Mouse (Mus musculus): Measurements from ENCODE around the gene Uox. TPM values are rescaled to one million over a fixed set of nuclear protein-coding genes. Genes with fewer than 3 reads are reported as not detected.

Gene Uox
- total RNA-seq, 1 experiment from 2014 or later: 109 TPM

DNA sequence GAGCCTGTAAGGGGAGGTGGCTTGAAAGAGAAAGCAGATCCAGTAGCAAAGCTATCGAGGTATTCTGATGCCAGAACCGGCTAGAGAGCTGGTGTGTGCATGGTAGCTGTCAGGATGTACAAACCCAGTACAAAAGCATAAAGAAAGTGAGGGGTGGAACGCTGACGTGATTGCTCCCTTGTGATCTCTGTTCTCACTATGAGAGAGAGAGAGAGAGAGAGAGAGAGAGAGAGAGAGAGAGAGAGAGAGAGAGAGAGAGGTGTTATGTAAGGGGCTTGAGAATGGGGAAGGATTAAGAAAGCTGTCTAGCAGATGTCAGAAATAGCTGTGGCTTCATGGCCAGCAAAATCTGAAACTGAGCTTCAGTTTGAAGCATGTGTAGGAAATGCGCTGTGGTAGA is 13.7 kb downstream of the Uox start:
- no peak for DNase-seq

GRCm38 (mm10) chr3:146586616-146587015 is 16.4 kb downstream of the Uox start:
- no peak for DNase-seq

DNA sequence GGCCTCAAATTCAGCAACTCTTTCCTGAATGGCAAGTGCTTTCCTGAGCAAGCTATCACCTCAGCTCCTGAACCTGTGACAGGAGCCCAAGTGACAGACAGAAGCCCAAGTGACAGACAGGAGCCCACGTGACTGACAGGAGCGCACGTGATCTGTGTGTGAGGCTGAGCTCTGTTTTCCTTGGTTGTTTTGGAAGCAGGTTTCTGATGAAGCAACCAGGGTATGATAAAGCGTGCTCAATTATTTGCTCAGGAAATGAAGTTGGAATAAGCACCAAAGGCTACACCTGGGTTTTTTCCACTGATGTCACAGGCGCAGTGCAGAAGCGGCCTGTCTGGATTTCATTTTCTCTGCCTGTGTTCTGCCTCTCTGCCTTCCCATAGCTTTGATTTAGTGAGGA is 19.3 kb downstream of the Uox start:
- DNase-seq: no peak

DNA sequence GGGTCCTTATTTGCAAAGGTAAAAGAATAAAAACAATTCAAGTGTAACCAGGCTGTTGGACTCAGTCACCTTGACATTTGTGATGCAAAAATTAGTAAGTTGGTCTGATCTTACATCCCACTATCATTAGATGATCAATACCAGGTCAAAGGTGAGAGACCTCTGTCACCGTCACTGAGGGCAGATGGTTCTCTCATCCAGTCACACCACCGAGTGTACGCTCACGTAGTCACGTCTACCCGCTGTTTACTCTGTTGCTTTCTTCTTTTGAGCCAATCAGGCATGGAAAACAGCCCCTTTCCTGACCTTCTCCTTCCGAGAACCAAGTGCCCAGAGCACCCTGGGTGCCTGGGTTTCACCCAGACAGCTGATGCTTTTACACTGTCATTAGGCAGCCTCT is 20.9 kb downstream of the Uox start:
- no peak for DNase-seq

- DNase-seq: no peak
Measured at GRCm38 (mm10) chr3:146591601-146592000, 21.4 kb downstream of the Uox start.

- no peak for DNase-seq
Measured at GRCm38 (mm10) chr3:146595440-146595839, 25.2 kb downstream of the Uox start.

DNA sequence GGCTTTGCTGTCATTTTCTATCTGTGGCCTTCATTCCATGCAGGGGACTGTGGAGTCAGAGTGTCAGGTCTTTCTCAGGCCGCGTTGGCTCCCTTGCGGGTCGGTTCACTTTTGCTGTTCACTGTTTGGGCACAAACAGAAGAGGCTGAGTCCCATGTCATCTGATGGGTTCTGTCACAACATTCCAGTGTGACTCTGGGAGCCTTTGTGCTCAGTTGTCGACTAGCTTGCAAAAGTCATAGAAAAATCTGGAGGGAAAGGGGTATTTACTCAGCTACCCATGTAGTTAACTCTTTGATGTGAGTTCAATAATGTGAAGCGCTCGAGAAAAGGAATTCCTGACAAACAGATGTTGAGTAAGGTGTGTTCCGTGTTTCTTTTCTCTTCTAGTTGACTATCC is 26.2 kb downstream of the Uox start:
- no peak for DNase-seq

DNA sequence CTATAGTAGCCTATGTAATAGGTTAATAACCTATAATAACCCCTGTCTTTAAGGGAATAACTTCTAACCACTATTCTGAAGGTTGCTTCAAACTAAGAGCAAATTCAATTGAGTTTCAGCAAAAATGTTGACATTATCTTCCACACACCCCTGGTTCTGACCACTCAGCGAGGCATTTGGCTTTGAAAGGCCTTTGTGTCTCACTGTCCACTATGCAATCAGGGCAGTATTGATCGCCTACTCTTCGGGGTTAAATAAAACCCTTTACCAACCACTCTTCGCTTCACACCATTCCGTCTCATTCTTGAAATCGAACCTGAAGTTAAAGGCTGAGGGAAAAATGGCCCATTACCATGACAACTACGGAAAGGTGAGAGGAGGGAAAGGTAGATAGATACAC is 26.6 kb downstream of the Uox start:
- no peak for DNase-seq

GRCm38 (mm10) chr3:146598411-146598810 is 28.2 kb downstream of the Uox start:
- DNase-seq: no peak

- no peak for DNase-seq
Measured at GRCm38 (mm10) chr3:146599198-146599900, 29.1 kb downstream of the Uox start.

DNA sequence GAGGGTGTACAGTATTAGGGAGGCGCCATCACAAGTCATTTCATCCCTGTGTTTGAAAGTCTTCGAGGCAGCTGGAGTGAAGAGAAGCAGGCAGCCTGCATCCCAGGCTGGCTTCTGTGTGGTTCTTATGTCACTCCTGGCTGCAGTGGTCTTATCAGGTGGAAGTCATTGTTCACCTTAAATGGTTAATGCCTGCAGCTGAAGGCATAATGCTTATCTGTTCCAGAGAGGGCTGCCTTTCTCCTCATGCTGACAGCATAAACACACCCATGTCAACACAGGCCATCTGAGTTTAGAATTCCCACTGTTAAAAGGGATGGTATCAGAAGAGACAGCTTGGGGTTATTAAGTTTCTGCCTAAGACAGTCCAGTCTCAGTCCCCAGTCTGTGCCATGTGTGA is 31.0 kb downstream of the Uox start:
- no peak for DNase-seq

DNA sequence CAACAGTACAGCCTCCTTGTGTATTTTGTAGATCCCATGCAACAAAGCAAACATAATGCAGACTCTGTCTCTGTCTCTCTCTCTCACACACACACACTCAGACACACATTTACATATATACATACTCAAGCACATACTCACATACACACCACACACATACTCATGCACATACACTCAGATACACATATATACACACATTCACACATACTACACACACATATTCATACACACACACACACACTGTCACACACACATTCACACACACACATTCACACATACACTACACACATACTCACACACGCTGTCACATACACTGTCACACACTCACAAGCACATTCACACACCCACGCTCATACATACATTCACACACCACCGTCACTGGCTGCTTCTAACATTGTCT is 32.3 kb downstream of the Uox start:
- DNase-seq: no peak

DNA sequence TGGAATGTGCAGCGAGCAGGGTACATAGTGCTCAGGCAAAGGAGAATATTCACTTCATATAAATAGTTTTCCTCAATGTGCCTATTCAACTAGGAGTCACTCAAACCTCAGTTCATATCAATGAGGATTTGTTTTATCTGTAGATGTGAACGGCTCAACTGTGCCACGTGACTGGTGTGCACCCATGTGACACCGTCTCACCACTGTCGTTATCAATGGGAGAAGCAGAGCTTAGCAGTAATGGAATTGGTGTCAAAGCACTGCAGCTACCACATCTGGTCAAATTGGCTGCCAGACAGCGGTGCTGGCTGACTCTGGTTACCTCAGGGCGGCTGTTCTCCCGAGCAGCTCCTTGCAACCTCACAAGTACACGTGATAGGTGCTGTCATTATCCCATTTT is 34.4 kb downstream of the Uox start:
- DNase-seq: no peak

DNA sequence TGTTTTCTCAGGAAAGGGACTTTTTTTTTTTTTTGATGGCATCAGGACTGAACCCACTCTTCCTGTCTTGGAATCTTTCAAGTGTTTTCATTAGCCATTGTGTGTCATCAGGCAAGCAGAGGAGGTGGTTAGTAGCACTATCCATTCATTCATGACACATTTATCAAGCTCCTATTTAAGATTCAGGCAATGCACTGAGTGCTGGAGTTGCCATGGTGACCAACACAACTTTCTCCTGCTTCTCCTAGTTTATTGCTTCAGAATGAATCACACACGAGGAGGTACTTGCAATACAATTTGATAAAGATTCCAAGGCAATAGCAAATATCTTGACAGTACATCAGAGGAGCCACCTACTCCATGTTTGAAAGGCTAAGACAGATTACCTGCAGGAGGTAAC is 37.1 kb downstream of the Uox start:
- peak; percentile 21 for DNase-seq

GRCm38 (mm10) chr3:146610322-146610721 is 40.1 kb downstream of the Uox start:
- DNase-seq: no peak

DNA sequence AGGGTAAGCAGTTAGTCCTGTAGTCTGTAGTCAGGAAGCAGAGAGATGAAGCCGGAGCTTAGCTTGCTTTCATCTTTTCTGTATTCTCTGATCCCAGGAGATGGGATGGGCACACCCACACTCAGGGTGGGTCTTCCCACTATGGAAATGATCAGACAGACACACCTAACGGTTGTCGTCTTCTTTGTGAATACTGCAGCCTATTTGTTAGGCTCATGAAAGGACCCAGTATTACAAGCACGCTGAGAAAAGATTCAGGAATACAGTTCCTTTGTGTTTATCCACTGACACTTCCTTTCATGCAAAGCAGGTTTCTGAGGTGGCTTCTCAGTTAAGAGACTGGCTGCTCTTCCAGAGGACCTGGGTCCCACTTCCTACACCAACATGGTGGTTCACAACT is 41.0 kb downstream of the Uox start:
- DNase-seq: no peak

DNA sequence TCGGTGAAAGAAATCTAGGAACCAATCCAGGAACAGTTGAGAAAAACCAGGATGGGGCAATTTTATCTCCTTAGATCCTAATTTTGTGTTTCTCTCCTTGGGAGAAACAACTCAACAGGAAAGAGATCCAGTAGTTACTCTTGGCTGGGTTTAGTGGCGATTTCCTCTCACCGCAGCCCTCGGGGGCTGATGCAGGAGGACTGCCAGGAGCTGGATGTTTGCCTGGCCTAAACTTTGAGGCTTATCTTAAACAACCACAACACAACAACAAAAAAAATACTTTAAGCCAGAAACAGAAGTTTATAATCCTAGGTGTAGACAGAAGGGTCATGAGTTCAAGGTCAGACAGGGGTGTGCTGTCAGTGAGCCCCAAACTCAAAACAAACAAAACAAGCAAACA is 41.6 kb downstream of the Uox start:
- DNase-seq: no peak

DNA sequence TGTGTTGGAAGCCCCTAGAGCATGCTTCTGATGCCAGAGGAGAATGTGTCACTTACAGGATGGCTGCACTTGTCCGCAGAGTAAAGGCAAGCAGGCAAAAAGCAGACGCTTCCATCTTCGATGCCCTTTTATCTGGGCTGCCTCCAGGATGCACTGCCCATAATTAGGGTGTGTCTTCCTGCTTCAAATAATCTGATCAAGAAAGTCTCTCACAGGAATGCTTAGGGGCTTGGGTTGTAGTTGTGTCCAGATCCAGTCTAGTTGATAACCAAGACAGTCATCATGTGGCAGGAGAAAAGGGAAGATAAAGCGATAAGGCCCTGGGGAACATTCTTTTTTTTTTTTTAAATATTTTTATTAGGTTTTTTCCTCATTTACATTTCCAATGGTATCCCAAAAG is 45.3 kb downstream of the Uox start, which contains the start of gene Dnase2b:
Dnase2b (minus strand) TSS at position 101 of the 400 bp plus-strand sequence.
- DNase-seq: no peak

DNA sequence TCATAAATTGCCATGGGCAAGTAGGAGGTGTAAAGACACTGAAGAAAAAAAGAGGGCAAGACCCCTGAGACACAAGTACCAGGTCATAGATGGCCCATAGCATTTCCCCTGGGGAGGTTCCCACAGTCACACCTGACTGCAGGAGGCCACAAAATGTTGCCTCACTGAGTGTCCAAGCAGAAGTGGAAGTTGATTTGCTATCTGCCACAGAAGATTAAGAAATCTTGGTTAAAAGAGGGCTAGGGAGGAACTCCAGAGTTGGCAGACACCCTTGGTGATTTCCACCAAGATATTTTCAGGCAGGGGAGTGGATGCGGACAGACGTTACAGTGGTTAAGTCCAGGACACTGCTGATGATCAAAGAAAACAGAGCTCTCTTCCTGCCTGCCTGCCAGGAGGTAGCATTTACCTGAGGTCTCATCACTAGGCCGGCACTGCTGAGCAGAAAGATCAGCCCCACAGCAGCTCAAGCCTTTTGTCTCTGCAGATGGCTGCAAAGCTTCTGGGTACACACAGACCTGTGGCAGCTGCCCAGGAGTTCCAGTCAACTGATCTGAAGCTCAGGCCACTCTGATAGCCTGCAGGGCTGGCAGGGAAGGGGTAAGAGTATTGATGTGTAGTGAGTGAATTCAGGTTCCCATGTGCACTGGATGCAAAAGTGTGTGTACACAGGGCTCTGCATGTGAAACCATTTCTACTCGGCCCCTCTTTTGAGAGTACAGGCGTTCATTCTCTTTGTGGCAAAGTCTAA is 46.5 kb downstream of the Uox start:
- DNase-seq: no peak

GRCm38 (mm10) chr3:146617946-146618345 is 47.7 kb downstream of the Uox start:
- no peak for DNase-seq

- DNase-seq: no peak
Measured at GRCm38 (mm10) chr3:146618357-146618756, 48.1 kb downstream of the Uox start.

DNA sequence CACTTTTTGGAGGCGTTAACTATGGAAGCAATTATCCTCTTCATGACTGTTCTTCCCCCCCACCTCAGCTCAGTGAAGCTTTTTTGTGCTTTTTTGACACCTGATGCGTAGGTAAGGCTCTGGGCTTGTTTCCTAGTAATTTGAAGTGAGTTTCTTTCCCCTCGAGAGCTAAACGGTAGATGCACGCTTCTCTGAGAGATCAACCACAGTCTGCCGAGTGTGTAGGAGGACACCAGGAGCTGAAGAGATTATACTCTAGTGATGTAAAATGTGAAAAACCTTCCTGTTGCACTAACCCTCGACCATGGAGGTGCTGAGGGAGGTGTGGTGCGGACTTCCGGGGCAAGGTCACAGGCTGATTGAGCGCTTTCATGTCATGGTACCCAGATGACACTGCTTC is 49.9 kb downstream of the Uox start:
- DNase-seq: no peak

- DNase-seq: peak; percentile 76
Measured at GRCm38 (mm10) chr3:146620555-146621249, 50.5 kb downstream of the Uox start.

Measured in adrenal gland, postnatal 14 days (tissue).